Mouse (Mus musculus) G1E (cell line): Measurements from ENCODE around the gene Hsp90ab1. TPM values are rescaled to one million over a fixed set of nuclear protein-coding genes. Genes with fewer than 3 reads are reported as not detected.

Source experiments
- ATAC-seq: 2 replicates; pipeline ENCODE4 v1.8.0; 2016; ENCODE audit warnings: mild to moderate bottlenecking; ENCODE audit not compliant: insufficient number of reproducible peaks, poor library complexity, low FRiP score, severe bottlenecking; ENCODE audit errors: extremely low read depth
- DNase-seq: peaks from one replicate; pipeline ENCODE4 v3.0.0; 2012; ENCODE audit warnings: low spot score
- H3K27me3 ChIP-seq: 2 replicates; pipeline ENCODE4 v1.6.1; 2012; ENCODE audit warnings: mild to moderate bottlenecking, low read length, inconsistent platforms; ENCODE audit not compliant: insufficient read depth
- H3K36me3 ChIP-seq: replicated peaks from 2 replicates; pipeline ENCODE3; 2012; ENCODE audit warnings: mild to moderate bottlenecking, inconsistent platforms
- H3K4me1 ChIP-seq: 2 replicates; pipeline ENCODE4 v1.6.1; 2012; ENCODE audit warnings: low read depth, low read length, inconsistent platforms, mixed read lengths; ENCODE audit not compliant: insufficient read depth
- H3K4me3 ChIP-seq: 2 replicates; pipeline ENCODE4 v1.5.1; 2012; ENCODE audit warnings: low read depth, mild to moderate bottlenecking, inconsistent platforms, low read length, moderate library complexity, mixed read lengths
- H3K9me3 ChIP-seq: replicated peaks from 2 replicates; pipeline ENCODE4 v1.6.1; 2012; ENCODE audit warnings: inconsistent platforms
- CTCF ChIP-seq: IDR thresholded peaks from 2 replicates; pipeline ENCODE4 v1.5.1; 2012; ENCODE audit warnings: low read depth, low read length, inconsistent platforms, mixed read lengths
- GATA1 ChIP-seq: IDR thresholded peaks from 2 replicates; pipeline ENCODE4 v1.6.1; 2012; ENCODE audit warnings: borderline replicate concordance, low read length, inconsistent platforms, mixed read lengths
- GATA2 ChIP-seq: IDR thresholded peaks from 2 replicates; pipeline ENCODE4 v1.6.1; 2012; ENCODE audit warnings: low read depth, low read length, inconsistent platforms, borderline replicate concordance
- POLR2AphosphoS5 ChIP-seq: IDR thresholded peaks from 2 replicates; pipeline ENCODE4 v1.6.1; 2012; ENCODE audit warnings: low read depth, low read length, inconsistent platforms; ENCODE audit not compliant: insufficient replicate concordance
- TAL1 ChIP-seq: conservative IDR thresholded peaks from 2 replicates; pipeline ENCODE4 v1.6.1; 2012; ENCODE audit warnings: low read depth, low read length, inconsistent platforms, mixed read lengths
- polyA plus RNA-seq: library from polyadenylated mRNA; stranded (reverse); fragments of >175 nt; gene quantifications from 2 replicates; pipeline ENCODE4 v1.2.3, GENCODE M21; 2012
- total RNA-seq, 2 experiments: library from RNA; stranded (forward) in 1 of 2; stranded (reverse) in 1 of 2; fragments of 200-1000 nt in 1 of 2; fragments of >200 nt in 1 of 2; fragmentation: Nextera tagmentation in 1 of 2; gene quantifications; 2 replicates each; pipeline ENCODE4 v1.2.3; 2014 to 2017

Hsp90ab1 gene
- total and polyA plus RNA-seq, 3 experiments = 1,104 to 1,547 (median 1,427) TPM

DNA sequence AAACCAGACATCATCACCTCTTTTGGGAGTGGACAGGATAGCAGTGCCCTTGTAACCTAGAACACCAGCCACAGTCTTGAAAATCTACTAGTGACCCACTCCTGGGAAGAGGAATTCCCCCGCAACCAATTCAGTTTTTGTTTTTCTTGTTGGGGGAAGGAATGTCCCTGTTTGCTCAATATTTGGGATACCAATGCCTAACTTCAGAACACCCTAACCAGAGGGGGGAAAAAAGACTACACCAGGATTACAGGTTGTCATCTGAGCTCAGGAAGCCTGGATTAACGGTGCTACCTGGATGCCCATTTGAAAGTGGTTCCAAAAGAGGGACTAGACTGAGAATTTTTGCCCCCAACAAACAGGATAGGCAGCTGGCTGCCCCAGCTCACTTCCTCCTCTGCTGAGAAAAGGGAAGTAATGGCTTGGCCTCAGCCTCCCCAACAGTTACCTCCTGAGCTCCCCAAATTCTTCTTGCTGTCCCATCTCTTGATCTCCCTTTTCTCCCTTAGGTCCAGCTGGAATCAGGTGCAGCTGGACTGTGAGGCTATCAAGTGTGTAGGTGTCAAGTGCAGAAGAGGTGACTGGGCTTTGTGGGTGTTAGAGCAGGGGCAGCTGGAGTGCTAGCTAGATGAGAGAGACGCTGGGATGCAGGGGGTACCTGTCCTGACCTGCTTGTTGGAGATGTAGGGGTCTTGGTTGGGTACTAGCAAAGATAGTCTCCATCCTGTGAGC, 16.4 kb downstream of the Hsp90ab1 start:
- H3K4me1 ChIP-seq = peaks cover 52% of the 10 kb centered on the region
- DNase-seq = peak; percentile 72
- ATAC-seq = no peak; the same call in 1 of the 2 replicates
- H3K36me3 ChIP-seq = peaks cover 38% of the 10 kb centered on the region
- TF ChIP-seq GATA2 (no peak), GATA1 (no peak), CTCF (no peak), POLR2AphosphoS5 (no peak), TAL1 (no peak)
- peak overlapping the region; percentile 83 for H3K4me3 ChIP-seq
- no peaks in the 10 kb centered on the region for H3K9me3 ChIP-seq
- H3K27me3 ChIP-seq = peaks cover 7% of the 10 kb centered on the region

GRCm38 (mm10) chr17:45556107-45556489, 17.0 kb downstream of the Hsp90ab1 start:
- TF ChIP-seq GATA1 (no peak), POLR2AphosphoS5 (no peak), TAL1 (no peak), CTCF (no peak), GATA2 (no peak)
- no peak for ATAC-seq
- peaks cover 36% of the 10 kb centered on the region for H3K36me3 ChIP-seq
- peak; percentile 35 for DNase-seq
- peaks cover 12% of the 10 kb centered on the region for H3K27me3 ChIP-seq
- H3K4me1 ChIP-seq = peaks cover 52% of the 10 kb centered on the region
- H3K4me3 ChIP-seq = peak overlapping the region; percentile 83
- H3K9me3 ChIP-seq = no peaks in the 10 kb centered on the region

GRCm38 (mm10) chr17:45555452-45556106, 17.5 kb downstream of the Hsp90ab1 start, which contains the start of gene Nfkbie:
Gene Nfkbie (plus strand): TSS chr17:45555703.
- H3K4me1 ChIP-seq = peaks cover 52% of the 10 kb centered on the region
- no peaks in the 10 kb centered on the region for H3K9me3 ChIP-seq
- DNase-seq = peak; percentile 91
- TF ChIP-seq GATA1 (no peak), CTCF (no peak), POLR2AphosphoS5 (no peak), GATA2 (no peak), TAL1 (no peak)
- H3K36me3 ChIP-seq = peaks cover 32% of the 10 kb centered on the region
- ATAC-seq = peak; percentile 66
- H3K27me3 ChIP-seq = peaks cover 16% of the 10 kb centered on the region
- peak within 1 kb of the TSS; percentile 83 for H3K4me3 ChIP-seq

GRCm38 (mm10) chr17:45554420-45554819, 18.7 kb downstream of the Hsp90ab1 start:
- ATAC-seq (no peak), DNase-seq (no peak)
- Histone ChIP-seq H3K4me1 (peaks cover 52% of the 10 kb centered on the region), H3K9me3 (no peaks in the 10 kb centered on the region), H3K4me3 (no peak overlapping the region), H3K27me3 (peaks cover 25% of the 10 kb centered on the region), H3K36me3 (peaks cover 22% of the 10 kb centered on the region)
- no peak for TF ChIP-seq TAL1
- no peak for TF ChIP-seq GATA2
- no peak for TF ChIP-seq POLR2AphosphoS5
- no peak for TF ChIP-seq CTCF

- ATAC-seq (no peak), DNase-seq (no peak)
- TF ChIP-seq GATA2 (no peak), CTCF (no peak), POLR2AphosphoS5 (no peak), TAL1 (no peak), GATA1 (no peak)
- Histone ChIP-seq H3K9me3 (no peaks in the 10 kb centered on the region), H3K4me1 (peaks cover 46% of the 10 kb centered on the region), H3K27me3 (peaks cover 30% of the 10 kb centered on the region), H3K4me3 (no peak overlapping the region), H3K36me3 (peaks cover 8% of the 10 kb centered on the region)
Measured at GRCm38 (mm10) chr17:45553065-45553464, 20.0 kb downstream of the Hsp90ab1 start.

GRCm38 (mm10) chr17:45551816-45552451, 21.1 kb downstream of the Hsp90ab1 start:
- ATAC-seq (peak; percentile 61), DNase-seq (peak; percentile 68)
- H3K4me3 ChIP-seq = no peak overlapping the region
- H3K36me3 ChIP-seq = no peaks in the 10 kb centered on the region
- H3K9me3 ChIP-seq = no peaks in the 10 kb centered on the region
- H3K27me3 ChIP-seq = peaks cover 37% of the 10 kb centered on the region
- TF ChIP-seq TAL1 (no peak), GATA2 (no peak), CTCF (peak; percentile 88), GATA1 (no peak), POLR2AphosphoS5 (no peak)
- H3K4me1 ChIP-seq = peaks cover 34% of the 10 kb centered on the region
